Mouse (Mus musculus): ENCODE data around the gene Barhl2. TPM values are rescaled to one million over a fixed set of nuclear protein-coding genes. Genes with fewer than 3 reads are reported as not detected.

Barhl2 gene
- polyA plus RNA-seq, 2 experiments from 2014 or later, result not detected

DNA sequence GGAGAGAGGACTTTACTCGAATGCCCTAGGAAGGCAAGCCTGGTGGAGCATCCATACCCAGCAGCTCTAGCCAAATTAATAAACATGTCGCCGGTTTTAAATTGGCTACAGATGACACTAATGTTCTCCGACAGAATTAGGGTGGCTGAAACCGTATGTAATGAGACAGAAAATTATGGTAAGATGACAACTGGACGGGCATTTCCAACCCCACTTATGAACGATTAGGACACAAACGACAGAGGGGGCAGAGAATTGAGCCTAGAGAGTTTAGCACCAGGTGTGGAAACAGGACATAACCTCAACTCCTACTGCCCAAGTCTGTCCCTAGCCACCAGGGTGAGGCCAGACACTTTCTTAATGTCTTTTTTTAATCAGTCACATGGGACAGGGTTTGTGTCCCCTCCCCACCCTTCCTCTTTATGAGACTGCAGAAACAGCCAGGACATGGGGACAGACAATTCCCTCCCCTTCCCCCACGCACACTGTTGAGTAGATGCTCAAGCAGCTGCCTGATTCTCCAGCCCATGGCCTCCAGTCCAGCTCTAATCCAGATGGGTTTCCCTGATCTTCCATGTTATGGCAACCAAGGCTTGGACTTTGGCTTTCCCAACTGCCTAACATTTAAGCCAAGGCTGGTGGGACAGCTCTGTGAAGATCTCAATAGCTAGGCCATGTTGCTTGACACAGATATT lies 3.4 kb downstream of the Barhl2 start:
- ATAC-seq, result no peak

DNA sequence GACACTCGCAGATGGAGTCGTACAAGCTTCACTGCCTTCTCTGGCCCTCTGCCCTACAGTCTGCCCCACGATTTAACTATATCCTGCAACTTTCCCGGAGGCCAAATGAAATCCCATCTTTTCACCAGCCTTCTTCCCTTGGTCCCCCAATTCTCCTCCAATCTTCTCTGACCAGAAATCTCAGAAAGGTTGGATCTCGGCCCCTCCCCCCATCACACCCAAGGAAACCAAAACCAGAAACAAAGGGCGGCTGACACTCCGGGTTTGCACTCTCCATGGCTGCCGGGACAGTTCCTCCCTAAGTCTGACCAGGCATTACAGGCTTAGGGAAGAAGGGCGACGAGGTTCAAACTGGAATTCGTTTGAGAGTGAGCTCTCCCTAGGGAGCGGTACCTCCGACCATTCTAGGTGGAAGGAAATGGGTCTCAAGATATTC lies 4.1 kb downstream of the Barhl2 start:
- no peak for ATAC-seq

DNA sequence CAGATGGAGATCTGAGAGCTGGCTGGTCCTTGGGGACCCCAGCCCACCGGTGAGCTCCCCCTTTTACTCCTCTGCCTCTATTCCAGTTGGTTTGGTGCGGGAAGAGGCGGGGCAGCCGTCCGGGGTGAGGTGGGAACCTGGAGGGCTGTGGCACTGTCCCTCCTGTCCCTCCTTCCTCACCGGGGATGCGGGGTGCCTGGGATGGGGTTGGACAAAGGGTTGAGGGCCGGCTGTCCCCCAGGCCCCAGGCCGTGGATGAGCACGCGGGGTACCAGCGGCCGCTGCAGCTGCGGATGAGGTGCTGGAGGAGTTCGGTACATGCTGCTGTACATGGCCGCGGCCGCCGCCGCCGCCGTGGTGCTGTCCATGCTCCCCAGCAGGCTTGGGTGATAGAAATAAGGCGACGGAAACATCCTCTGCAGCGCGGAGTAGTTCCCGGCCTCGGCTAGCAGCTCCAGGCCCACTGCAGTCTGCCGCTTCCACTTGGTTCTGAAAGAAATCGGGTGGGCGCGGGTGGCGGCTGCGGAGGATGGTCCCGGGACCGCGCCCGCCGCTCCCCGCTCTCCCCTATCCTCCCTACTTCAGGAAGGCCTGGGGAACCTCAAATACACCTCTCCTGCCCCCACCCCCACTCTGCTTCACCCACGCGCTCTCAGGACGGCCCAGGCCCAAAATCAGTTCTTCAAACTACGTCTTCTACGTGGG lies 4.6 kb downstream of the Barhl2 start:
- ATAC-seq, result no peak

DNA sequence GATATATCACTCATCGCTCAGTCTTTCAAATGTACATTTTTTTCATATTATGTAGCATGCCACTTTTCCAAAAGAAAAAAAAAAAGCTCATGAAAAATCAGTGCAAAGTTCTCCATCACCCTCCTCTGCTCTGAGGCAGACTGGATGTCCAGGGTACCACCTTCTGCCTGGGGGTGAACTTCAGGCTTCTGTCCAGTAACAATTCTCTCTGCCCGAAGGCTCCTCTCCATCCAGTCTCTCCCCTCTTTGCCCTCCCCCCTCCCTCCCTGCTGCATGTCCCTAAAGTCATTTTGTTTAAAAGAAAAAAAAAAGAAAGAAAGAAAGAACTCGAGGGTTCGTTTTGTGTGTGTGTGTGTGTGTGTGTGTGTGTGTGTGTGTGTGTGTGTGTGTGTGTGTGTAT lies 5.3 kb downstream of the Barhl2 start:
- ATAC-seq, result no peak

DNA sequence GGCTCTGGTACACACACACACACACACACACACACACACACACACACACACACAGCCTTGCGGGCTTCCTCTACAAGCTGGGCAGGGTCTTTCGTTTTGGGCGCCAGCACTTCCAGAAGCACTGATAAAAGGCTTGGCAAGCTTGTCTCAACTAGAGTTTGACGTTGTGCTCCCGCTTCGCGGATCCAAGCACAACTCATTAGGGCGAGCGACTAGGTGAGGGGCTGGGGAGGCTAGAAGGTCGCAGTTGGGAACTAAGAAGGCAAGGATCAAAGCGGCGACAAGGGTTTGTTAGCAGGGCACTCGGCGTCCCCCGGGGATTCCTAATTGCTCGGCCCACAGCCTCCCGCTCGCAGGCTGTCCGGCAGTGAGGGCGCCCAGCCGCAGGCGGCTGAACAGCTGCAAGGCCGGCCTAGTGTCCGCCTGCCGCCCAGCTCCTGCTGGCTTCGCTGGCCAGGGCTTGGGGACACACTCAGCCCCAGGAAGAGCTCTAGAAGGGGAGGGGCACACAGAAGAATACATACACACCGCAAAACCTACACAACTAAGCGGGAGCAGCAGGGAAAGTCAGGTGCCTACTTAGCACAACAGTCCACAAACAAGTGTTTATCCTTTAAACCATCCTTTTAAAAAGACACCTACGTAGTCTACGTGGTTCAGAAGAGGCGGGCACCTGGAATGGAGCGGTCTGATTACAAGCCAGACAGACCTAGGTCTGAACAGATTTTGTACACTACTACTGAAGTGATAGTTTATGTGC lies 6.1 kb downstream of the Barhl2 start:
- ATAC-seq, result no peak

DNA sequence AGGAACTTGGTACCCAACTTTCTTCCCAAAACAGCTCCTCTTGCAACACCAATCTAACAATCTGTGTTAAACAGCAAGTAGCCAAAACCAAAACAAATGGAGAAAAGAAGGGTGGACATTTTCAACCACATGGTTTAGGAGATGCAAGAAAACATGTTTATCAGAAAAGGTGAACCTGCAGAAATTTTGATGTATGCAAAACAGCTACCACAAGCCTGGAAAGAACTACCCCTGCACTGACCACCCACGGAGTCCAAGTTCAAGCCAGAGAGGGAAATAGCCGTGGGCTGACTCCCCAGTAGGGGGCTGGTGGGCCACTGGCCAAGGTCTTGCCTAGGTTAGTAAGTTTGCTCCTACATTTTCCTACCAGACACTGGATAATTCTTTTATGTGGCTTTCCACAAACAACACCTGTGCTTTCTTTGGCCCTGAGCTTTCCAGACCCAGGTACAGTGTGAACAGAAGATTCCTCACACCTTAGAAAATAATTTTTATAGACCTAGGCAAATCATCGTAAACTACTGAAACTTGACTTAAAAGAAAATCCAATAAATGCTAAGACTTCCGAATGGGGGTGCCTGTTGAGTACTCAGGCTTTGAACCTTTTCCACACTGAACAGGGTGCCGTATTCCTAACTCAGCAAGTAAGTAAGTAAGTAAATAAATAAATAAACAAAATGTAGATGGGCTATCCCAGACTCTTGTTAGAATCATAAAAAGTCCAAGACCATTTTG lies 7.4 kb downstream of the Barhl2 start:
- no peak for ATAC-seq

DNA sequence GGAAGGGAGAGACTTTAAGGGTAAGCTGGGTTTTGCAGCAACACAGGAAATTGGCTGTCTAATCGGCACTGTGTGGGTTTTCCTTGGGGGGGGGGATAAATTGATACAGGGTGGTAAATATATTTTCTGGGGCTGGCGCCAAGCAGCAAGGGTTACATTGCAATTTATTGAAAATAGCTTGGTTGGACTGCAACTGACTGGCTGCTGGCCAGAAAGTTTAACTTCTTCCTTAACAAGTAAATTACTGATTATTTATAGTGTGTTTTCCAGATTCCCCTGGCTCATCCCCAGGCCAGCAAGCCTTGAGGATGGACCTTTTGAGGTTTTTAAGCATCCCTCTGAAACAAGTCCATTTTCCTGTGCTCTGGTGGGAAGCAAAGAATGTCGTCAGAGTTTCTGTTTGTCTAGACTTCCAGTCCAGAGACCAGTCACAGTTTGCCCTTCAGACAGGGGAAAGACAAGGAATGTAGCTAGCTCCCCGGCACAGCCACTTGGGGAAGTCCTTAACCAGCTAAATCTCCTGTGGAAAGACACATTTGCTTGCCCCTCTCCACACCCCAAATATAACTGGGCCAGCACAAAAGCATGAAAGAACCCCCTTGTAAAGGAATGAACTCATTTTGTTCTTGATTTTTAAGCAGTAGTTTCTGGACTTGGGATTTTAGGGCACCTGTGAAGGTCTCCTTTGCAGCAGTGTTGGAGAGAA lies 8.1 kb downstream of the Barhl2 start:
- no peak for ATAC-seq

DNA sequence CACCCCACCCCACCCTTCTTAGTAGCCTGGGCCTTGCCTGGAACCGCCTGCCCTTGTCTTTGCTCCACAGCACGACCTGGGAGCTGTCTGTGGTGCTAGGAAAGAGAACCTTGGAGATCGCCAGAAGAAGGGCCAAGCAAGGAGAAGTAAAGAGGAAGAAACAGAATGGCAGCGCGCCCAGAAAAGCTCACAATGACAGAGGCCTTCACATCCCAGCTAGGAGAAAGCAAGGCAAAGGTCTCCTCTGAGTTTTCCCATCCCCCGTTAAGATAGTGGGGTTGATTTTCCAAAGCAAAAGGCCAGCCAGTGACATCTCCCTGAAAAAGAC lies 9.2 kb downstream of the Barhl2 start:
- no peak for ATAC-seq

DNA sequence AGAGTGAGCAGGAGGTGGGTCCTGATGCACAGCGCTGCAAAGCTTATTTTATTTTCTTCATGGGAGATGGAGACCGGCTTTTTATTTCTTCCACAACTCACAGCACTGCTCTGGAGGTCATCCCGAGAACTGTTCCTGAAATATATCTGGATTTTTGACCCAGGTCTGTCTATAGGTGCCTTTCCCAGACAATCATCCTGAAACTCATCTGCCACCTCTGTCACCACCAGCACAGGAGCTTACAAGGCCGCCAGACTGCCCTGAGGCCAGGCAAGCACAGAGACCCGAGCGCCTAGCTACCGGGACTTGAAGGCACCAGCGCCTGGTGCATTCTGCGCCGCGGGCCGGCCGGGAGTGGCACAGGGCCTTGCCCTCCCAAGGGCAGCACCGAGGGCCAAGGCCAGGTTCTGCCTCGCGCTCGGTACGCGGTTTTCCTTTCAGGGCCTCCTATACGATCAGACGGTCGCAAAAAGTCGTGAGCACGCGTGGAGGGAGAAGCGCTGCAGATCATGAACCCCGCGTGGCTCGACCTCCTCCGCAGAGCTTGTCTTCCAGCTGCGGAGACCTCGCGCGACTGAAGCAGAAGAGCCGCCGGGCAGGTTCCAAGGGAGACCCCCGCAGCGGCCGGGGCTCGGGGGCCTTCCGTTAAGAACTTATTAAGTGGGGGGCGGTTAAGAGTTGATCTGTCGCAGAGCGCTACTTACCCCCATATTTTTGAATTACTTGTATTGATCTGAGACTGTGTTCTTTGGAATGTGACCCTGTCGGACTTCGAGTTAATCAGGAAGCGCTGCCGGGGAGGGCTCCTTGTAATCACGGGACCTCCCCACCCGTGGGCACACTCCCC lies 9.8 kb downstream of the Barhl2 start:
- no peak for ATAC-seq

DNA sequence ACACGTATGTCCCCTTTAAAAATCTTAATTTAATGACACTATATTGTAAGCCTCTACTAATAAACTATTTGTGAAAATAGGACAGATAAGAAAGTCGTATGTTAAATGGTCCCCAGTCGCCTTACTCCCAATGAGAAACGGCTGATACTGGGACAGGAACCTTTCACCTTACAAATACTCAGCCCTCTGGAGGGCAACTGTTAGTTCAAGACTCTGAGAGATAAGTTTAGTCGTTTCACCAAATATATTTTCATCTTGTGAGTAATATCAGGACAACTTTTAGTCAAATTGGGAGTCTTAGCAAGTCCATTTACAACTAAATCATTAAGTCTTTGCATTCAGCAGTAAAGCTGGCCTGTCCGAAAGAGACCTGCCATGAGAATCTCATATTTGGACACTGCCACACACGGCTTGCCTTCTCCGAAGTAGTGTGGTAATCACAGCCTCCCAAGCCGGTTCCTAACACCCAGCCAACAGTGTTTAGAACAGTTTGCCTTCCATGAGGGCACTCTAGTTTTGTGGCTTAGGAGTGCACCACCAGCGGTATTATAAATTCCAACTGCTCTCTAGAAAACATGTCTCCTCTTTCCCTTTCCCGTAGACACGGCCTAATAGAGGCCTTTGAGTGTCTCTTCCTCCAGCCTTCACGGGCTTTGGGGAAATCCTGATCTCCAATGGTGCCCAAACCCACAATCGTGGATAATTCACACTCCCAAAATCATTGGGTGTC lies 10.7 kb downstream of the Barhl2 start:
- no peak for ATAC-seq

DNA sequence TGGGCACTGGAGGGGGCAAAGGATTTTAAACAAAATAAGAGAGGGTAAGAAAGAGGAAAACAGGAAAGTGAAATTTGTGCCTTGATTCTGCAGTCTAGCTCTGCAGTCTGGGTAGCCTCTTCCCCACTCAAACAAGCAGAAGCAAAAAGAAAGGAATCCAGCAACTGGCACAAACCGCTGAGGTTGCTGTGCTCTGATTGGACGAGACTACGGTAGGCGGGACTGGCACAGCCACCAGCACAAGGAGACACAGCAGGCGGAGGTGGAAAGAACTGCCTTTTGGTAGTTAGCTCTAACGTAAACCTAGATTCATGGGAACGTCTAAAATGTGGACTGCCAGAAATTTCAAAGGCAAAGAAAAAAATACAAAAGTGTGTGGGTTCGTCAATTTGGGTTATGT lies 11.4 kb downstream of the Barhl2 start:
- no peak for ATAC-seq

DNA sequence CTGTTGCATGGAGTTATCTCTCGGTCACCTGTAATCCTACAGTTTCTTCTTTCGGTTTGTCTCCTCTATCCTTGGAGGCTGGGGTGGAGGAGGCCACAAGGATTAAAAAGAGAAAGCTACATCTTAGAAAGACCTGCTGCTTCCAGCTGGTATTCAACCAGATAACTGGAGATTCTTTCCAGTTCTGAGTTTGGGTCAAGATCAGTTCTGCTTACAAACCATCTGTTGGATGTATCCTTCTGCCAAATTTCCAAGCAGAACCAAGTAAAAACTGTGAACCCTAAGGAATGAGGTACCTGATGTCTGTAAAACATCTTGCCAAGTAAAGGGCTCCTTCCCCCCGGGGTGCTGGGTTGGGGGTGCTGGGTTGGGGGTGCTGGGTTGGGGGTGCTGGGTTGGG lies 12.3 kb downstream of the Barhl2 start:
- no peak for ATAC-seq

DNA sequence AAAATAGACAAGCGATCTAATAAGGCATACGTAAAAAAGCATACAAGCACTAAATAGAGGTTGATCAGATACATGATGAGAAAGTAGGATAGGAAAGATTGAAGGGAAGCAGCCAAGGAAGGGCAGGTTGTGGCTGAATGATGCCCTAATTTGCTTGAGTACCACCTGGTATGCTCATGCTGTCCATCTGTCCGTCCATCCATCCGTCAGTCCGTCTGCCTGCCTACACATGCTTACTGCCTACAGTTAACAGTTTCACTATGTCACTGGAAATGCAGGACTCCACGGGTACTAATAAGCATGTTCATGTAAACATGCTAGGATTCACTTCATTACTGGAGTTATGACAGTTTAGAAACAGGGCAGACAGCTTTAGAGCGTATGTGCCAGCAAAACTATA lies 19.1 kb downstream of the Barhl2 start:
- no peak for ATAC-seq

DNA sequence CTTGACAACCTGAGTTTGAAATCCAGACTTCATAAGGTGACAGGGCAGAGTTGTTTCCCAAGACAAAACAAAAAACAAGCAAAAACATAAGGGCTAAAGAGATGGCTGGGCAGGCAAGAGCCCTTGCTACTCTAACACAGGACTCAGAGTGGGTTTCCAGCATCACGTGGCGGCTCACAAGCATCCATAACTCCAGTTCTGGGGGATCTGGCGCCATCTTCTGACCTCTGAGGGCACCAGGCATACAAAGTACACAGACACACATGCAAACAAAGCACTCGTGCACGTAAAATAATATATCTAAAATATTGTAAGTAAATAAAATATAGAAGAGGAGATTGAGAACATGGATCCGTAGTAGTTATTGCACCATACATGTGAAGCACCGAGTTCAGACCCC lies 31.9 kb downstream of the Barhl2 start:
- no peak for ATAC-seq

DNA sequence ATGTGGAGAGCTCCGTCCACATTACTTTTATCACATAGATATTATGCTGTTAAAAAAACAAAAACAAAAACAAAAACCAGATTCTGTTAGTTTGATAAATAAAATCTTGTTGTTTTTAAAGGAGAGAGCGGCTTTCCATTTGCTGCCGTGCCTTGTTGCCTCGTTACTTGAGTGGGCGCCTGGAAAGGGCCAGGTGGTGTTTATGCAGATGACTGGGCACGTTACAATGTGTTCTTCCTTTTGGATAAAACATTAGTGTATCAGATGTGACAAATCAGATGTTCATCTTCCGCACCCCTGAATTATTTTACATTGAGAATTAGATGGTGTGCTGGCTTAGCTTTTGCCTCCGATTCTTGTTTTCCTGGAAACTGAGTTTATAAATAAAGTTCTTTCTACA lies 37.1 kb downstream of the Barhl2 start:
- no peak for ATAC-seq

DNA sequence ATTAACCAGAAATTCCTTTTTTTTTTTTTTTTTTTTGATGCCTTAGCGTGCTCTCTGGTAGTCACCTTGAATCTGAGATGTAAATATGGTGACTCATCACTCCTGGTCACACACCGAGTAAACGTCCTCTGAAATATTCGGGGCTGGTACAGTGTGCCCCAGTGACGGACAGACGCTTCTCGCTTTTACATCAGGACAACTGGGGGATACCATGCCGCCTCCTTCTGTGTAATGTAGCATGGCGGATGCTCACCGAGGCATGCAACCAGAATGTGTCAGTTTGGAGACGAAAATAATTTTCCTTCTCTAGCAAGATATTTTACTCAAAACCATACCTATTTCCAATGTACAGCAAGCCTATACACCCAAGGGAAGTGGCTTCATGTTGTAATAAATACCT lies 37.6 kb downstream of the Barhl2 start:
- ATAC-seq, result no peak

DNA sequence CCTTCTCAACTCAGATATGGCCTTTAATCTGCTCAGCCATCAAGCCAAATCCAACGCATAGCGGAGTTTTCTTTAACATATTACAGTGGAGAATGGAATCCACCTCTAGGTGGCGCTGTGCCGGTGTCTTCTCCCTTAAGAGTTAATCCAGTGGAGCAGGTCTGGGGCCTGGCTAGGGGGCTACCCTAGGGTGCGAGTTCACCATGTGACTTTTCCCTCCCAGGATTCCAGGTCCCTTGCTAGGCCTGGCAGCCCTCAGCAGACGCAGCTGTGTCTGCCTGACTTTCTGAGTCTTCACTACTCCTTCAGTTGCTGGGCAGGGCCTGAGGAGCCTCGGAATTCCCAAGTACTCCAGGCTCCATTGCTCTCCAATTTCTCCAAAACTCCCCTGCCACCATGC lies 40.8 kb downstream of the Barhl2 start:
- no peak for ATAC-seq

DNA sequence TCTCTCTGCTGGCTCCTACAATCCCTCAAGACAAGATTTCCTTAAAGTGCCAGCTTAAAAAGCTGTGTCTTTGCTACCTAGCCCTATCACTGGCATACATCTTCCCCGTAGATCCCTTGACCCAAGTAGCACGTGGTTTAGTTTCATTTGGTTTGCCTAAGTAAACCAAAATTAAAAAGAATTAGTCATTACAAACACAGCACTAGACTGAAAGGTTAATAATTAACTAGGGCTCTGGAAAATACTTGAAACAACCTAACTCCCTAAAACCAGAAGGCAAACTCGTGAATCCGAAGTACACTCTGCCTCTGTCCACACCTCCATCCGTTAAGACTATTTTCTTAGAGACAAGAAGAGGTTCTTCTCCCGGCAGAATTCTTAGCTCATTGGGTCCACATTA lies 41.4 kb downstream of the Barhl2 start:
- ATAC-seq, result no peak

DNA sequence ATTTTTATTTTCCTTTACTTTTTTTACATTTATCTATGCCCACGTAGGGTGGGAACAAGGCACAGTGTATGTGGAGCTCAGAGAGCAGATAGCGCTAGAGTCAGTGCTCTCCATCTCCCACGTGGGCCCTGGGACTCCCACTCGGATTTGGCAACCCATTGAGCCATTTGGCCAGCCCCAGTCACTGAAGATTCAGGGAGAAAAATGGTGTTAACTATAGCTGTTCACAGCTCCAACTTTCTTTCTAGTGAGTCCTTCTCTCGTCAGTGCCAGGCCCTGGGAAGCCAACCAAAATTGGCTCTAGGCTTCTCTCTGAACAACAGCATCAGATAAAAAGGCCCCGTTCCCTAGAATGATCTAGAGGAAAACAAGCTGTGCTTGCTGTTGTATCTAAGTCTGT lies 42.2 kb downstream of the Barhl2 start:
- no peak for ATAC-seq

DNA sequence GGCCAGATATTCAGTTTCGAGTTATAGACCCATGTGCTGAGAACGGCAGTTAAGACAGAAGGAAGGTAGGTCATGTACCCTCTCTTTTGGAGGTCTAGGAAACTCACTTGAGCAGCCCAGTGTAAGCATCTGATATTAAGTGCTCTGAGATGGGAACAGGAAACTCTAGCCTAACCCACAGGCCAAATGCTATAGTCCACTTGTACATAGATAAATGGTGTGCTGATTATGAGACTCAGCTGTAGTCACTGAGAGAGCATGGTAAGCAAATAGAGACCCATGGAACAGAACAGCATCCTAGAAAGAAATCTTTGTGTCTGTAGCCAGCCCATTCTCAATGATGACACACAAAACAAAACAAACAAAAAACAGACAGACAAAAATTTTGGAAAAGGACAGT lies 55.2 kb downstream of the Barhl2 start:
- ATAC-seq, result no peak

Measured in CD4-positive, CD25-positive, alpha-beta regulatory T cell, adult 4 months (primary cell).